Mouse (Mus musculus): Measurements from ENCODE around the gene Smdt1. TPM values are rescaled to one million over a fixed set of nuclear protein-coding genes. Genes with fewer than 3 reads are reported as not detected.

The Smdt1 gene
- polyA plus RNA-seq, 1 experiment: 106 TPM

GRCm38 (mm10) chr15:82341675-82342542 lies 3.1 kb downstream of the Smdt1 start:
- DNase-seq (ENCODE audit: low read depth in 1 of 2, low spot score in 2 of 2): no peak
- H3K36me3 ChIP-seq (ENCODE audit: control insufficient read depth, insufficient read depth, low read length): no peaks in the 10 kb centered on the region
- peak overlapping the region; percentile 71 for H3K27ac ChIP-seq (ENCODE audit: insufficient read depth, low read length)
- no peaks in the 10 kb centered on the region for H3K27me3 ChIP-seq (ENCODE audit: control insufficient read depth, insufficient read depth, low read length)
- TF ChIP-seq POLR2A (IDR thresholded peaks at IDR 0.05; ENCODE audit: low read depth, low read length) (no peak), CTCF (IDR thresholded peaks at IDR 0.05; ENCODE audit: extremely low read depth, insufficient read depth, insufficient read length, insufficient replicate concordance) (no peak)
- peak overlapping the region; percentile 49; the same call in 1 of the 2 replicates for H3K4me3 ChIP-seq (ENCODE audit: extremely low read depth, insufficient read depth, insufficient read length)
- 27% methylated on average over 15 of the region's 15 CpGs for WGBS
- H3K4me1 ChIP-seq (ENCODE audit: control insufficient read depth, insufficient read depth, insufficient read length): peaks cover 8% of the 10 kb centered on the region

- no peak for DNase-seq (ENCODE audit: low read depth in 1 of 2, low spot score in 2 of 2)
- Histone ChIP-seq H3K27me3 (ENCODE audit: control insufficient read depth, insufficient read depth, low read length) (no peaks in the 10 kb centered on the region), H3K4me3 (ENCODE audit: extremely low read depth, insufficient read depth, insufficient read length) (no peak overlapping the region), H3K27ac (ENCODE audit: insufficient read depth, low read length) (peak overlapping the region; percentile 71; the same call in 1 of the 2 replicates), H3K36me3 (ENCODE audit: control insufficient read depth, insufficient read depth, low read length) (no peaks in the 10 kb centered on the region), H3K4me1 (ENCODE audit: control insufficient read depth, insufficient read depth, insufficient read length) (peaks cover 12% of the 10 kb centered on the region)
- TF ChIP-seq POLR2A (IDR thresholded peaks at IDR 0.05; ENCODE audit: low read depth, low read length) (no peak), CTCF (IDR thresholded peaks at IDR 0.05; ENCODE audit: extremely low read depth, insufficient read depth, insufficient read length, insufficient replicate concordance) (no peak)
- 81% methylated on average over 5 of the region's 5 CpGs for WGBS
These were observed 3.8 kb downstream of the Smdt1 start for GRCm38 (mm10) chr15:82342543-82342935.

GRCm38 (mm10) chr15:82343368-82344287 lies 4.9 kb downstream of the Smdt1 start:
- TF ChIP-seq POLR2A (IDR thresholded peaks at IDR 0.05; ENCODE audit: low read depth, low read length): no peak
- TF ChIP-seq CTCF (IDR thresholded peaks at IDR 0.05; ENCODE audit: extremely low read depth, insufficient read depth, insufficient read length, insufficient replicate concordance): no peak
- Histone ChIP-seq H3K36me3 (ENCODE audit: control insufficient read depth, insufficient read depth, low read length) (peaks cover 3% of the 10 kb centered on the region), H3K4me3 (ENCODE audit: extremely low read depth, insufficient read depth, insufficient read length) (no peak overlapping the region), H3K27me3 (ENCODE audit: control insufficient read depth, insufficient read depth, low read length) (no peaks in the 10 kb centered on the region), H3K4me1 (ENCODE audit: control insufficient read depth, insufficient read depth, insufficient read length) (peaks cover 9% of the 10 kb centered on the region), H3K27ac (ENCODE audit: insufficient read depth, low read length) (no peak overlapping the region)
- WGBS: 90% methylated on average over 27 of the region's 27 CpGs
- no peak for DNase-seq (ENCODE audit: low read depth in 1 of 2, low spot score in 2 of 2)

GRCm38 (mm10) chr15:82344971-82345370 lies 6.2 kb downstream of the Smdt1 start:
- WGBS: 84% methylated on average over 6 of the region's 6 CpGs
- H3K27me3 ChIP-seq (ENCODE audit: control insufficient read depth, insufficient read depth, low read length): no peaks in the 10 kb centered on the region
- peaks cover 9% of the 10 kb centered on the region for H3K4me1 ChIP-seq (ENCODE audit: control insufficient read depth, insufficient read depth, insufficient read length)
- no peak overlapping the region for H3K4me3 ChIP-seq (ENCODE audit: extremely low read depth, insufficient read depth, insufficient read length)
- DNase-seq (ENCODE audit: low read depth in 1 of 2, low spot score in 2 of 2): no peak
- H3K36me3 ChIP-seq (ENCODE audit: control insufficient read depth, insufficient read depth, low read length): peaks cover 15% of the 10 kb centered on the region
- no peak for TF ChIP-seq CTCF (IDR thresholded peaks at IDR 0.05; ENCODE audit: extremely low read depth, insufficient read depth, insufficient read length, insufficient replicate concordance)
- TF ChIP-seq POLR2A (IDR thresholded peaks at IDR 0.05; ENCODE audit: low read depth, low read length): no peak
- no peak overlapping the region for H3K27ac ChIP-seq (ENCODE audit: insufficient read depth, low read length)

GRCm38 (mm10) chr15:82345820-82346470 lies 7.2 kb downstream of the Smdt1 start:
- H3K4me1 ChIP-seq (ENCODE audit: control insufficient read depth, insufficient read depth, insufficient read length): peaks cover 9% of the 10 kb centered on the region
- no peaks in the 10 kb centered on the region for H3K27me3 ChIP-seq (ENCODE audit: control insufficient read depth, insufficient read depth, low read length)
- peak; percentile 97 to 99 for DNase-seq (ENCODE audit: low read depth in 1 of 2, low spot score in 2 of 2)
- peaks cover 15% of the 10 kb centered on the region for H3K36me3 ChIP-seq (ENCODE audit: control insufficient read depth, insufficient read depth, low read length)
- under 1% methylated on average over 51 of the region's 51 CpGs for WGBS
- peak overlapping the region; percentile 95 for H3K27ac ChIP-seq (ENCODE audit: insufficient read depth, low read length)
- peak overlapping the region; percentile 88 for H3K4me3 ChIP-seq (ENCODE audit: extremely low read depth, insufficient read depth, insufficient read length)
- TF ChIP-seq POLR2A (IDR thresholded peaks at IDR 0.05; ENCODE audit: low read depth, low read length) (peak; percentile 71), CTCF (IDR thresholded peaks at IDR 0.05; ENCODE audit: extremely low read depth, insufficient read depth, insufficient read length, insufficient replicate concordance) (no peak)

GRCm38 (mm10) chr15:82346580-82347302 lies 8.0 kb downstream of the Smdt1 start:
- DNase-seq (ENCODE audit: low read depth in 1 of 2, low spot score in 2 of 2): no peak
- peaks cover 16% of the 10 kb centered on the region for H3K36me3 ChIP-seq (ENCODE audit: control insufficient read depth, insufficient read depth, low read length)
- no peak for TF ChIP-seq CTCF (IDR thresholded peaks at IDR 0.05; ENCODE audit: extremely low read depth, insufficient read depth, insufficient read length, insufficient replicate concordance)
- no peak for TF ChIP-seq POLR2A (IDR thresholded peaks at IDR 0.05; ENCODE audit: low read depth, low read length)
- peak overlapping the region; percentile 88 for H3K4me3 ChIP-seq (ENCODE audit: extremely low read depth, insufficient read depth, insufficient read length)
- WGBS: 8% methylated on average over 14 of the region's 14 CpGs
- peaks cover 9% of the 10 kb centered on the region for H3K4me1 ChIP-seq (ENCODE audit: control insufficient read depth, insufficient read depth, insufficient read length)
- H3K27ac ChIP-seq (ENCODE audit: insufficient read depth, low read length): peak overlapping the region; percentile 19; the same call in 1 of the 2 replicates
- no peaks in the 10 kb centered on the region for H3K27me3 ChIP-seq (ENCODE audit: control insufficient read depth, insufficient read depth, low read length)
